Mouse (Mus musculus) layer of hippocampus, adult 2 months (tissue): ENCODE results near the gene Cenpx. TPM values are rescaled to one million over a fixed set of nuclear protein-coding genes. Genes with fewer than 3 reads are reported as not detected.

Experiments used
- DNase-seq, 2 experiments: peaks; one replicate each; pipeline ENCODE4 v3.0.0; 2022; ENCODE audit warnings: low spot score in 2 of 2
- H3K27ac ChIP-seq: fragments of 200-600 bp; 2 replicates; pipeline ENCODE4 v1.8.1; 2022
- H3K4me3 ChIP-seq: fragments of 200-600 bp; 2 replicates; pipeline ENCODE4 v1.8.1; 2022; ENCODE audit warnings: mild to moderate bottlenecking
- CTCF ChIP-seq: fragments of 200-600 bp; conservative IDR thresholded peaks from 2 replicates; pipeline ENCODE4 v1.8.1; 2022; ENCODE audit warnings: antibody characterized with exemption, mild to moderate bottlenecking, moderate library complexity
- total RNA-seq, 2 experiments: library from RNA; stranded (reverse); gene quantifications; 2 replicates each; pipeline ENCODE4 v1.2.3; 2021

Gene Cenpx
- total RNA-seq, 2 experiments from 2014 or later: 13.1 to 16.9 TPM

DNA sequence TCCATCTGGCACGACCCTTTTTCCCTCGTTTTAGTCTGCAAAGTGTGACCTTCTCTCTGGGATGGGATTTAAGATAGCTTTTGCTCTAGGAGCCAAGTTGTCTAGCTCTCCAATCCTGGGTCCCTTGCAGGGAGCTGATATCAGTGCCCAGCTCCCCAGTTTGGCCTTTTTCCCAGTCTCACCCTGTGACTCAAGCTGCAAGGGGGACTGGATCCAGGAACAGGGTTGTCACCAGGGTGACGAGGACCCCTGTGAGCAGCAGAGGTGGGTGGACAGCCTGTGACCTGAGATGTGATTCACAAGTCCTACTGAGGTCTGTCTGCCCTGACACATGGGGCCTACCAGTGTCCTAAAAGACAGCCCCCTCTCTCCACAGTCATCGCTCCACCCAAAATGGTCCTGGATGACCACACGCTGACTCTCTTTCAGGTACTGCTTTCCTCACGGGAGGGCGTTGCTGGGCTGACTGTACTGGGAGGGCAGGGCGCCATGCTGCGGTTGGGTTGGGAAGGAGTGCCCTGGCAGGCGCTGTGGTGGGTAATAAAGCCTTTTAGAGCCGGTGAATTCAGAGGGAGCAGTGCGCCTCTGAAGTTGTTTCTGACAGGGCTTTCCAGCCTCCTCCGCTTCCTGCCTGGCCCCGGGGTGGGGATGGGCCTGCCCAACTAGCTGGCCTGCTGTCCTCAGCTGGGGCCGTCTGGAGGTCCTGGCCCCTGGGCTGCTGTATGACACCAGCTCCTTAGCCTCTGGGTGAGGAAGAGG, 9.7 kb downstream of the Cenpx start:
- H3K27ac ChIP-seq: peak overlapping the region; percentile 1; the same call in 1 of the 2 replicates
- H3K4me3 ChIP-seq: no peak overlapping the region
- peak; percentile 39 for TF ChIP-seq CTCF
- DNase-seq: no peak

DNA sequence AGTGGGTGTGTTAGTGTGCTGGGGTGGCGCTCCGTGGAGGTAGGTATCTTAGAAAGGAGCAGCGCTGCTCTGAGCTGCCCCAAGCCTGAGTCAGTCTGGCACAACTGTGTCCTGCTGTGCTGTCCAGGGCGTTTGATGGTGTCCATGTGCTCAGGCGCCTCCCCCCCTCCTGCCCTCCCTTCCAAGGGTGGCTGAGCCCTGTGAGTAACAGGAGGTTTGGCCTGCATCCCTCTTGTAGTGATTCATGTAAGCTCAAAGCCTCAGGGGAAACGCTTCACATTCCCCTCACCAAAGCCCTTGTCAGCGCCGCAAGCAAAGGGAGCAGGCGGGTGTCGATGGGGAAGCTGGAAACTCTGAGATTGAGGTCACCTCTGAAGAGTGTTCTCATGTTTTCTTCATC, 15.8 kb downstream of the Cenpx start:
- Histone ChIP-seq H3K27ac (peak overlapping the region; percentile 53; the same call in 1 of the 2 replicates), H3K4me3 (no peak overlapping the region)
- DNase-seq: no peak
- no peak for TF ChIP-seq CTCF

DNA sequence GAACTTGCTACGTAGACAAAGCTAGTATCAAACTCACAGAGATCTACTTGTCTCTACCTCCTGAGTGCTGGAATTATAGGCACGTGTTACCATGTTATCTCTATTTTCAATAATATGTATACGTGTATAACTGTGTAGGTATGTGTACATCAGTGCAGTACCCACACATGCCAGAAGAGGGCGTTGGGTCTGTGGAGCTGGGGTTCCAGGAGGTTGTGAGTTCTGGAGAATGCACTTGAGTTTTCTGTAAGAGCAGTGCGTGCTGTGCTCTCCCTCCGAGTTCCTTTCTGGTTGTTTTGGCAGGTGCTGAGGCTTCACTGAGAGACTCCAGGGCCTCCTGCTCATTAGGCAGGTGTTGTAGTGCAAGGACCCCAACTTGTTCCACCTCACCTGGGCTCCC, 17.0 kb downstream of the Cenpx start:
- no peak for DNase-seq
- Histone ChIP-seq H3K27ac (0 out of 2 replicates have a peak overlapping the region, but pooled peaks have one; percentile 55), H3K4me3 (no peak overlapping the region)
- TF ChIP-seq CTCF: peak; percentile 68

DNA sequence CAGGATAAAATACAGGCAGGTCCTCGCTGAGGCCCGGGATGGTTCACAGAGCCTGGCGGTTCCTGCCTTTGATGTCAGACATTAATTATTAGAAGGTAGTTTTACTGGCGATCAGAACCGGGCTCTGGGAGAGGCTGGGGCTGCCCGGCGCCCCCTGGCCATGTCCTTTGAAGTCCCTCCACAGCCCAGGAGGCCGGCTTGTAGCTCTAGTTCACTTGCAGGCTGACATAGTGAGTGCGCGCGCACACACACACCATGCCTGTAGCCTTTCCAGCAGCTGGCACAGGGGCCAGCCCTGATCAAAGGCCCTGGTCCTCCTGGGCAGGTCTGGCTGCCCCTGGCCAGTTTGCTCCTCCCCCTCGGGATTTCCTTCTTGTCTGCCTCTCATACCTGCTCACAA, 17.9 kb downstream of the Cenpx start:
- Histone ChIP-seq H3K4me3 (no peak overlapping the region), H3K27ac (peak overlapping the region; percentile 55; the same call in 1 of the 2 replicates)
- DNase-seq: no peak
- no peak for TF ChIP-seq CTCF

DNA sequence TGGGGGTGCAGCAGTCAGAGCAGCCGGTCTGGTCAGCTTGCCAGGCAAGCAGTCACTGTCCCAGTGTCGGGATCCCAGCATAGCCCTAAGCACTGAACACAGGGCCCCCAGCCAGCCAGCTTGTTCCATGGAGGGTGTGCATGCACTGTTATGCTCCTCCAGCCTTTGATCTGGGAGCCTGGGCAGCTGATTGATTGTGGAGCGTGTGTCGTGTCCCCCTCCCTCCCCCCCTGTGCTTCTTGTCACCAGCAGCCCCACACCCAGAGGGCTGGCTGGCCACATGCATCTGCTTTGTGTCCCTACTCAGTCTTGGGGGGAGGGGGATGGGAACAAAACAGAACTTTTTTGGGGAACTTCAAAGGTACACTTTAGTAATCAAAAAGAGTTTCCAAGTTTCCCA, 18.4 kb downstream of the Cenpx start:
- DNase-seq: no peak
- peak overlapping the region; percentile 61; the same call in 1 of the 2 replicates for H3K27ac ChIP-seq
- TF ChIP-seq CTCF: no peak
- H3K4me3 ChIP-seq: no peak overlapping the region

DNA sequence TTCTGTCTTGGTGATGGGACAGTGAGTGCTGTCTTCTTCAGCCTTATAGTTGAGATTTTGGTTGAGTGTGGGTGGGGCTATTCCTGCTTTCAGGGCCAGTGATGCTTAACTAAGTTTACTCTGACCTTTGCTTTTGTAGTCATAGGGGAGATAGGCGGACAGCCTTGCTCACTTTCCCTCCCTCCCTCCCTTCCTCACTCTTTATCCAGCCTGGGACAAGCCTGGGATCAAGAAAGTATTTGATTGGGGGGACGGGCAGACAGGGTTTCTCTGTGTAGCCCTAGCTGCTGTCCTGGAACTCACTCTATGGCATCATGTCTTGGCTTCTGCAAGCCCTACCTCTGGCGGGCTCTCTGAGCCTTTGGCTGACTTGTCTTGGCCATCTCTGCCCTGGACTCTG, 20.1 kb downstream of the Cenpx start:
- DNase-seq: no peak
- Histone ChIP-seq H3K27ac (0 out of 2 replicates have a peak overlapping the region, but pooled peaks have one; percentile 64), H3K4me3 (no peak overlapping the region)
- TF ChIP-seq CTCF: no peak

DNA sequence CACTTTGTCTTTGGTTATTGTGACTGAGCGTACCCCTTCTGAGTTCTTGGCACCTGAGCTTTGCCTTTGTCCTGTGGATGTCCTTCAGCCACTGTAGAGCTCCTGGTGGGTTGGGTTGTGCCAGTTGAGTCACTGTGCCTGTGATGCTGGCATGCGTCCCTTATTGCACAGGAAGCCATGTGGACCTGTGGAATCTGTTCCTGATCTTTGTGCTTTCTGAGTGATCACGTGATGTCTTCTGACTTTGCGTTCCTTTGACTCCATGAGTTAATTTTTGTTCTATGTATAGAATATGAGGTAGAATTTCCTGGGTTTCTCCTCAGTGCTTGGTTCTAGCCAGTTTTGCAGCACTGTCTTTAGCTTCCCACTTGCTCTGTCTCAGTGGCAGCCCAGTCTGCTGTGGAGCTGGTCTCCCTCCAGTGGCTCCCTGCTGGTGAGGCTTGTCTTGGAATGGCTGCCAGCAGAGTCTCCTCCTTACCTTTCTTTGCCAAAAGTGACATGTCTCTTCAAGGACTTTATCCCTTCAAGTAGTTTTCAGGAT, 21.0 kb downstream of the Cenpx start:
- TF ChIP-seq CTCF: peak; percentile 42
- Histone ChIP-seq H3K4me3 (no peak overlapping the region), H3K27ac (peak overlapping the region; percentile 64)
- no peak for DNase-seq

DNA sequence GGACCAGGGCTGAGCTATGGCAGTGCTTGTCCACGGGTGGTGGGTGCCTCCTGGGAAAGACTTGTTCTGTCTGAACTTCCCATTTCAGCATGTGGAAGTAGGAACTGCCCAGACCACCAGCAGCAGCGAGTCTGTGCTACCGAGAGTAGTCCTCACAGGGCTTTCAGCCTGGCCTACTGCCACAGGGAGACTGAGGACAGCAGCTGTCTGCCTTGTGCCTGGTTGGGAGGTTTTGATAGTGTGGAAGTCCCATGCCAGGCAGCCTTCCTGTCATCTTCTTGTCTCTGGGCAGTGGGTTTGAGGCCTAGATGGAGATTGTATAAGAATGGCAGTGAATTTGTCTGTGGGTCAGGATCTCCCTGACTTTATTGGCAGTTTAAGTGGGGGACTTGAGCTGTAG, 24.2 kb downstream of the Cenpx start:
- no peak for TF ChIP-seq CTCF
- H3K4me3 ChIP-seq: no peak overlapping the region
- H3K27ac ChIP-seq: no peak overlapping the region
- no peak for DNase-seq

DNA sequence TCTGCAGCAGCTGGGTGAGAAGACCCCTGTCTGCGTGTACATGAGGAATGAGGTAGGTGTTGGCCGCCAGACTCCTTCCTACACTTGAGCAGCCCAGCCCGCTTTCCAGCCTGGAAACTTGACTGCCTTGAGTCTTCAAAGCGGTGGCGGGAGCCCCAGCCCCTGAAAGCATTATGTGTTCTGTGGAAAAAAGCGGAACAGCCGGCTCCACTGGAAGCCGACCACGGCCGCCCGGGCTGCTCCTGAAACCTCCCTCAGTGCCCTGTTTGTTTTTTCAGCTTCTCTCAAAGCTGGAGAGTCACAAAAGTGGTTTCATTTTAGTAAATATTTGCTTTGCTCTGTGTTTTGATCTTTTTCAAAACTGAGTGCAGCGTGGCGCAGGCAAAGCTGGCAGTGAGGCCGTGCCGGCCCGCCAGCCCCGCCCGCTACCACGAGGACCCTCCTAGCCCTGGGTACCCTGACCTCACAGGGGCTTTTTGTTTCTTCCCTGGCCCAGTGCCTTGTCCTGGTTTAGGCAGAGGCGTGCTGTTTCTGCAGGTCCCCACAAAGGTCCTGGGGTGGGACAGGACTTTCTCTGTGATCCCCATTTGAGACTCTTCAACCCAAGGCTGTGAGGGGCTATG, 26.8 kb downstream of the Cenpx start:
- Histone ChIP-seq H3K4me3 (no peak overlapping the region), H3K27ac (peak overlapping the region; percentile 74)
- no peak for TF ChIP-seq CTCF
- no peak for DNase-seq

DNA sequence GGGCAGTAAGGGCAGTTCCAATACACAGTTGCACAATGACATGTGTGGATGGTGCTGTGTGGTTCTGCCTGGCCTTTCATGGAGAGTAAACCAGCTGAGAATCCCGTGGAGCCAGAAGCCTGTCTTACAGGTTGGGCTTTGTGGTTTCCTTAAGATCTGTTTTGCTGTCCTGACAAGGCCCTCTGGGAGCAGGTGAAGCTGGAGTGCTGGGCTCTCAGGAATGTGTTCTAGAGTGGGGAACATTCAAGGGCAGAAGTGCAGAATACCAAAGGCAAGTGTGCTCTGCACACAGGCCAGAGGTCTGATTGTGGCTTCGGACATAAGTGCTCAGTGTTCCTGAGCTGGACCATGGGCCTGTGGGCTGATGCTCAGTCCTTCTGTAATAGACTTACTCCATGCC, 28.9 kb downstream of the Cenpx start:
- Histone ChIP-seq H3K4me3 (no peak overlapping the region), H3K27ac (no peak overlapping the region)
- no peak for DNase-seq
- no peak for TF ChIP-seq CTCF

DNA sequence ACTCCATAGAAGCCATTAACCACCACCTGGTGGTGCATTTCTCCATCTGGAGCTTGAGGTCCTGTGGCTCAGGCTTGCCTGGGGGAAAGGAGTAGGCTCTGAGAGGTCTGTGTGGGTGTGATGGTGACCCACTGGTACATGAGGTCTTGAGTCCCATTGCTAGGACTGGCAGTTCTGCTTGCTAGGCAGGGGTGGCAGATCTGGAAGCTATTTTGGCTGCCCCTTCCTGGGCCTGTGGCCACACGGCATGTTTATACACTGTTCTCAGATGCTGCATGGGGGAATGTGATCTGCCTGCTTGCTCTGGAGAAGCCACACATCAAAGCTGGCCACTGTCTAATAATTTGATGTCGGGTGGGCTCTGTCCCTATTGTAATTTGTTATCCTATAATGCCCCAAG, 29.5 kb downstream of the Cenpx start:
- no peak for DNase-seq
- Histone ChIP-seq H3K4me3 (no peak overlapping the region), H3K27ac (no peak overlapping the region)
- TF ChIP-seq CTCF: peak; percentile 25; the same call in 1 of the 2 replicates

DNA sequence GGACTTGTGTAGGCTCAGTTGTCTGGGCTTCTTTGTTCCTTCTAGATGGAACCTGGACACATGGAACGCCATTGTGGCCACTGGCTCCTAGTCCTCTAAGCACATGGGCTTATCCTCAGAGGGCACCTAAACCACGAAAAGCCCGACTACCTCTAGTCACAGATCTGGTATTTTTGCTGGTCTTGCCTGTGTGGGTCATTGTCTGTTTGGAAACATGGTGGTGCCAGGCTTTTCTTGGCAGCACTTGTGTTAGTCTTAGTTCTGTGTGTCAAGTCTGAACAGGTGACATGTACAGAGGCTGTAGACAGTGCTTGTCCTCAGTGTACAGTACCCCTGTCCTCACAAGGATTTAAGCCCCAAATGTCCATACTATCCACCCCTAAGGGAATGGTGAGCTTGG, 30.0 kb downstream of the Cenpx start:
- H3K27ac ChIP-seq: no peak overlapping the region
- DNase-seq: no peak
- no peak for TF ChIP-seq CTCF
- H3K4me3 ChIP-seq: no peak overlapping the region

DNA sequence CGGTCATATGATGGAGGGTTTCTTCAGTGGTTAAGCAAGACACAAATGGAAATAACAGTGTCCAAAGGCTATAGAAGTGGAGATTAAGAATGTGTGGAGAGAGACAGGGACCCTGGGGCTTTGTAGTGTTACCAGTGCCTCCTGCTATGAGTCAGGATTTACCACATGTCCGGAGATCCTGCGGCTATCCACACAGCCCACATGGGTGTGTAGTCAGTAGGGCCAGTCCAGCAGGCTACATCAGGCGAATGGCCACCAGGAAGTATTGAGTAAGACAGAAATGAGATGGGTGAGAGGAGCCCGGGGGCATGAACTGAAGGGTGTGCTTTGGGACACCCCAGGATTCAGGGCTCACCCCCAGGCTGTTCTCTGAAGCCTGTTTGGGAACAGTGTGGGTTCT, 30.9 kb downstream of the Cenpx start:
- TF ChIP-seq CTCF: no peak
- no peak for DNase-seq

More for the DNA sequence above, 30.9 kb downstream of the Cenpx start:
- H3K27ac ChIP-seq: no peak overlapping the region
- no peak overlapping the region for H3K4me3 ChIP-seq
